Mouse (Mus musculus): ENCODE data around the gene Ndufv1.
"Not testable (repeated sequence)": the region's sequence is repeated elsewhere in the genome, so short reads cannot be mapped to it uniquely, and the experiment has no call there.

Ndufv1 gene

GRCm38 (mm10) chr19:4012432-4013022 lies at the start of gene Ndufv1:
TSS of gene Ndufv1 (minus strand) at chr19:4012806.
- DNase-seq (ENCODE audit: extremely low spot score, low spot score): peak; percentile 97

- DNase-seq (ENCODE audit: extremely low spot score, low spot score): no peak
Measured at GRCm38 (mm10) chr19:4060899-4061465, 48.4 kb upstream of the Ndufv1 start.

GRCm38 (mm10) chr19:4060044-4060898 lies 47.7 kb upstream of the Ndufv1 start:
- not testable (repeated sequence) for DNase-seq (ENCODE audit: extremely low spot score, low spot score)

GRCm38 (mm10) chr19:4059069-4059740 lies 46.6 kb upstream of the Ndufv1 start, which contains the start of gene Gstp3:
TSS of gene Gstp3 (minus strand) at chr19:4059569.
- DNase-seq (ENCODE audit: extremely low spot score, low spot score): no peak

- no peak for DNase-seq (ENCODE audit: extremely low spot score, low spot score)
Measured at GRCm38 (mm10) chr19:4058581-4058980, 46.0 kb upstream of the Ndufv1 start.

GRCm38 (mm10) chr19:4057962-4058361 lies 45.4 kb upstream of the Ndufv1 start:
- DNase-seq (ENCODE audit: extremely low spot score, low spot score): no peak

- no peak for DNase-seq (ENCODE audit: extremely low spot score, low spot score)
Measured at GRCm38 (mm10) chr19:4057389-4057788, 44.8 kb upstream of the Ndufv1 start.

- no peak for DNase-seq (ENCODE audit: extremely low spot score, low spot score)
Measured at GRCm38 (mm10) chr19:4056727-4057126, 44.1 kb upstream of the Ndufv1 start.

GRCm38 (mm10) chr19:4055947-4056693 lies 43.5 kb upstream of the Ndufv1 start:
- DNase-seq (ENCODE audit: extremely low spot score, low spot score): no peak

- no peak for DNase-seq (ENCODE audit: extremely low spot score, low spot score)
Measured at GRCm38 (mm10) chr19:4055216-4055946, 42.8 kb upstream of the Ndufv1 start.

- DNase-seq (ENCODE audit: extremely low spot score, low spot score): no peak
Measured at GRCm38 (mm10) chr19:4054613-4055012, 42.0 kb upstream of the Ndufv1 start.

- no peak for DNase-seq (ENCODE audit: extremely low spot score, low spot score)
Measured at GRCm38 (mm10) chr19:4052516-4053030, 40.0 kb upstream of the Ndufv1 start.

- DNase-seq (ENCODE audit: extremely low spot score, low spot score): peak; percentile 71
Measured at GRCm38 (mm10) chr19:4051741-4052515, 39.3 kb upstream of the Ndufv1 start.

- no peak for DNase-seq (ENCODE audit: extremely low spot score, low spot score)
Measured at GRCm38 (mm10) chr19:4051016-4051415, 38.4 kb upstream of the Ndufv1 start.

GRCm38 (mm10) chr19:4049069-4049468 lies 36.5 kb upstream of the Ndufv1 start:
- not testable (repeated sequence) for DNase-seq (ENCODE audit: extremely low spot score, low spot score)

GRCm38 (mm10) chr19:4047859-4048258 lies 35.3 kb upstream of the Ndufv1 start:
- DNase-seq (ENCODE audit: extremely low spot score, low spot score): peak; percentile 80

- DNase-seq (ENCODE audit: extremely low spot score, low spot score): no peak
Measured at GRCm38 (mm10) chr19:4046866-4047254, 34.3 kb upstream of the Ndufv1 start.

GRCm38 (mm10) chr19:4045966-4046865 lies 33.6 kb upstream of the Ndufv1 start, which contains the start of gene Gstp2:
TSS of gene Gstp2 (minus strand) at chr19:4046023.
- DNase-seq (ENCODE audit: extremely low spot score, low spot score): no peak
